13 mouse cellular contexts compared by ENCODE assay signal in the genomic region with DNA sequence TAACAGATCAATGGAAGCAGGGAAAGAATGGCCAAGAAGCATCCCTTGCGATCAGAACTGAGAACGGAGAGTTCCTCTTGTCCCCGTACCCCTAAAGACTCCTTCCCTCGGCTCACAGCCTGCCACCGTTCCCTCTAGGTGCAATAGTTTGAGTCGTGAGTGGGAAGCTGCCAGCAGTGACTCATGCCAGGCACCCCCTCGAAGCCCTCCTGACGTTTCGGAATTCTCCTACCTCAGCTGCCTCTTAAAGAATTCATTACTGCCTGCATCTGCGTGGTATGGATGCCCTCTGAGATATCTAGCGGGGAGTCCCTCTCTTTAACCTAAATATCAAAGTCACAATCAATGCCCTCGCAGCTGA.
A peak's percentile ranks its signal among the peaks of the same experiment; 100 is the strongest.
DNase-seq lines count a peak whose midpoint lies in the region; ATAC-seq lines count a peak whose summit lies in the region.
"Had no signal": no experiment of that assay in that cellular context is flagged by ENCODE, and none has a peak within 500 bp of the region (broad histone marks: within the 10 kb centered on the region; RNA-seq: fewer than 3 reads in every experiment).

No protein-coding gene starts in this region.

- peak overlapping the region; percentile 11; the same call in 1 of the 2 replicates for H3K4me2 ChIP-seq in neural tube, embryonic 14.5 days (ENCODE audit: low read depth, low read length)
- H3K4me2 ChIP-seq: heart, embryonic 13.5 days; limb, embryonic 12.5 days; lung, embryonic 14.5 days had no signal

- no peaks in the 10 kb centered on the region for H3K27me3 ChIP-seq in neural tube, embryonic 14.5 days (ENCODE audit: control insufficient read depth, insufficient read depth, low read length)
- H3K27me3 ChIP-seq: heart, embryonic 13.5 days; limb, embryonic 12.5 days had no signal

- no peak overlapping the region for H3K4me3 ChIP-seq in neural tube, embryonic 14.5 days (ENCODE audit: low read depth, low read length)
- H3K4me3 ChIP-seq: heart, embryonic 13.5 days; limb, embryonic 12.5 days had no signal

- no peak overlapping the region for H3K27ac ChIP-seq in neural tube, embryonic 14.5 days (ENCODE audit: low read depth, low read length)
- H3K27ac ChIP-seq: heart, embryonic 13.5 days; limb, embryonic 12.5 days had no signal

- no peaks in the 10 kb centered on the region for H3K9me3 ChIP-seq in neural tube, embryonic 14.5 days (ENCODE audit: control insufficient read depth, low read length)
- H3K9me3 ChIP-seq: limb, embryonic 12.5 days had no signal

- H3K36me3 ChIP-seq in neural tube, embryonic 14.5 days (ENCODE audit: control insufficient read depth, insufficient read depth, low read length) = no peaks in the 10 kb centered on the region
- H3K36me3 ChIP-seq: heart, embryonic 13.5 days; limb, embryonic 12.5 days had no signal

- WGBS in neural tube, embryonic 14.5 days = 49% methylated on average over 12 of the region's 12 CpGs

- intact Hi-C loops in left cerebral cortex, postnatal 10 days (cut with DNase I) = no loop called here

- DNase-seq in left cerebral cortex, adult 11 months (ENCODE audit: low spot score) = peak; percentile 14
- DNase-seq in left cerebral cortex, postnatal 10 days (ENCODE audit: extremely low spot score in 1 of 2, low spot score in 2 of 2) = no peak
- DNase-seq in frontal cortex, postnatal 14 days (ENCODE audit: low spot score in 2 of 2) = peak; percentile 15 to 17
- peak; percentile 30 to 39 for DNase-seq in left cerebral cortex, adult 9 months (ENCODE audit: low spot score in 2 of 2)
- DNase-seq in cerebellum, adult 9-10 months = no peak
- DNase-seq in spleen, postnatal 36 days (ENCODE audit: low spot score in 2 of 2) = no peak
- no peak for DNase-seq in cerebellum, adult 11 months
- DNase-seq: kidney, postnatal 4 days; lung, embryonic 14.5 days had no signal

- H3K4me1 ChIP-seq in neural tube, embryonic 14.5 days (ENCODE audit: control insufficient read depth, insufficient read depth, low read length) = peaks cover 4% of the 10 kb centered on the region; the same call in 1 of the 2 replicates
- H3K4me1 ChIP-seq: heart, embryonic 13.5 days; limb, embryonic 12.5 days had no signal

- no peak for ATAC-seq in neural tube, embryonic 14.5 days (ENCODE audit: low read depth)
- ATAC-seq: activated CD4-positive, CD25-positive, alpha-beta regulatory T cell, adult 4 months had no signal

- H3K9ac ChIP-seq in neural tube, embryonic 14.5 days (replicated peaks; ENCODE audit: low read depth, low read length) = no peak overlapping the region
- H3K9ac ChIP-seq: heart, embryonic 13.5 days; limb, embryonic 12.5 days; lung, embryonic 14.5 days had no signal

Comparison
In these comparisons a context has a peak if more than half of its experiments do, and no peak if none do; other contexts are left out.
1. DNase-seq: peak in left cerebral cortex, adult 11 months (single experiment), frontal cortex, postnatal 14 days (2 of 2) and left cerebral cortex, adult 9 months (2 of 2); none in left cerebral cortex, postnatal 10 days (0 of 2), cerebellum, adult 9-10 months (single experiment), spleen, postnatal 36 days (0 of 2) and cerebellum, adult 11 months (single experiment).